Mouse (Mus musculus) kidney, adult 11 months (tissue): ENCODE measurements at regions not wholly inside any gene's neighbourhood (a gene's known extent, or its start where the extent isn't known, plus 50 kb on each side); places are given as distances from the start of the nearest gene placed in this dataset.

ENCODE experiments used
- DNase-seq: peaks from one replicate; pipeline ENCODE4 v3.0.0; 2022

GRCm38 (mm10) chr14:105708691-105709090, 187.9 kb downstream of the Spry2 start:
- DNase-seq, result no peak

- DNase-seq, result no peak
Observed at GRCm38 (mm10) chr14:105706756-105707155, 189.9 kb downstream of the Spry2 start.

- no peak for DNase-seq
Observed at GRCm38 (mm10) chr14:105698616-105699015, 198.0 kb downstream of the Spry2 start.

GRCm38 (mm10) chr14:105698086-105698485, 198.5 kb downstream of the Spry2 start:
- no peak for DNase-seq

- DNase-seq, result no peak
Observed at GRCm38 (mm10) chr14:105697398-105697797, 199.2 kb downstream of the Spry2 start.

GRCm38 (mm10) chr14:105694969-105695368, 201.7 kb downstream of the Spry2 start:
- no peak for DNase-seq

GRCm38 (mm10) chr14:105693713-105694112, 202.9 kb downstream of the Spry2 start:
- no peak for DNase-seq

- no peak for DNase-seq
Observed at GRCm38 (mm10) chr14:105684826-105685465, 211.7 kb downstream of the Spry2 start.

GRCm38 (mm10) chr14:105684329-105684728, 212.3 kb downstream of the Spry2 start:
- no peak for DNase-seq

GRCm38 (mm10) chr14:105676646-105676930, 220.0 kb downstream of the Spry2 start:
- no peak for DNase-seq

GRCm38 (mm10) chr14:105675801-105676645, 220.6 kb downstream of the Spry2 start:
- DNase-seq, result no peak

- no peak for DNase-seq
Observed at GRCm38 (mm10) chr14:105675006-105675405, 221.6 kb downstream of the Spry2 start.

- DNase-seq, result no peak
Observed at GRCm38 (mm10) chr14:105668969-105669368, 227.7 kb downstream of the Spry2 start.

GRCm38 (mm10) chr14:105664671-105665198, 231.9 kb downstream of the Spry2 start:
- no peak for DNase-seq

- no peak for DNase-seq
Observed at GRCm38 (mm10) chr14:105663472-105663871, 233.1 kb downstream of the Spry2 start.

GRCm38 (mm10) chr14:105662839-105663238, 233.8 kb downstream of the Spry2 start:
- DNase-seq, result peak; percentile 7

- no peak for DNase-seq
Observed at GRCm38 (mm10) chr14:105658316-105658715, 238.3 kb downstream of the Spry2 start.

GRCm38 (mm10) chr14:105647166-105647565, 249.5 kb downstream of the Spry2 start:
- DNase-seq, result no peak

GRCm38 (mm10) chr14:105644428-105644827, 252.2 kb downstream of the Spry2 start:
- no peak for DNase-seq

- no peak for DNase-seq
Observed at GRCm38 (mm10) chr14:105643285-105643957, 253.2 kb downstream of the Spry2 start.

- no peak for DNase-seq
Observed at GRCm38 (mm10) chr14:105632335-105632734, 264.3 kb downstream of the Spry2 start.

- DNase-seq, result no peak
Observed at GRCm38 (mm10) chr14:105631681-105632031, 265.0 kb downstream of the Spry2 start.

GRCm38 (mm10) chr14:105630867-105631680, 265.5 kb downstream of the Spry2 start:
- DNase-seq, result no peak
